Mouse (Mus musculus) bone marrow macrophage, adult 2 months (primary cell): ENCODE results near the gene Cfi.

Experiments used
- CTCF ChIP-seq: IDR thresholded peaks from 2 replicates; pipeline ENCODE4 v1.5.1; 2012; ENCODE audit warnings: low read depth, mild to moderate bottlenecking, low read length, moderate library complexity
- POLR2A ChIP-seq: IDR thresholded peaks from 2 replicates; pipeline ENCODE4 v1.6.1; 2012; ENCODE audit warnings: mild to moderate bottlenecking, low read depth, low read length, borderline replicate concordance

GRCm38 (mm10) chr3:129826691-129827090, 9.0 kb upstream of the Cfi start:
- TF ChIP-seq POLR2A (no peak), CTCF (no peak)
